Mouse (Mus musculus) thymus, postnatal 25 days (tissue): Measurements from ENCODE around the gene Plcb2.

Experiments used
- DNase-seq: peaks from one replicate; pipeline ENCODE4 v3.0.0; 2022

The Plcb2 gene

GRCm38 (mm10) chr2:118749341-118749884 is 21.2 kb upstream of the Plcb2 start:
- no peak for DNase-seq

- DNase-seq, result no peak
Observed at GRCm38 (mm10) chr2:118747301-118747960, 19.2 kb upstream of the Plcb2 start.

GRCm38 (mm10) chr2:118745915-118746901 is 18.0 kb upstream of the Plcb2 start:
- peak; percentile 59 for DNase-seq

- peak; percentile 94 for DNase-seq
Observed at GRCm38 (mm10) chr2:118745232-118745884, 17.1 kb upstream of the Plcb2 start, which contains the start of gene Inafm2. TSS of gene Inafm2 (plus strand) at chr2:118745758.

DNA sequence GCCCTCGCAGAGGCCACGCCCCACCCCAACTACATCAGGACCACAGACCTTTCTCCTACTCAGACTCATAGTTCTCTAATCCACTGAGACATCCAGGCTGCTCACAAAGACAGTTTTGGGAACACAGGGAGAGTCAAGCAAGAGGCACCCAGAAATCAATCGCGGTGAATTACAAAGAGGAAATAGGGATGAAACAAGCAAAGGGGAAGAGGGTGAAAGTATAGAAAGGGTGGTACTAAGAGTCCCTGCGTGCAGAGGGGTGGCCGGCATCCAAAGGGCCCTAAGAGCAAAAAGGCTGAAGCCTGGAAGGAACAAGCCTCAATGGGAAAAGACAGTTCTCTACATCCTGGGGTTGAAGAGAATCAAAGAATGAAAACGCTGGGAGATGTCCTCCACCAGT is 16.4 kb upstream of the Plcb2 start:
- no peak for DNase-seq

DNA sequence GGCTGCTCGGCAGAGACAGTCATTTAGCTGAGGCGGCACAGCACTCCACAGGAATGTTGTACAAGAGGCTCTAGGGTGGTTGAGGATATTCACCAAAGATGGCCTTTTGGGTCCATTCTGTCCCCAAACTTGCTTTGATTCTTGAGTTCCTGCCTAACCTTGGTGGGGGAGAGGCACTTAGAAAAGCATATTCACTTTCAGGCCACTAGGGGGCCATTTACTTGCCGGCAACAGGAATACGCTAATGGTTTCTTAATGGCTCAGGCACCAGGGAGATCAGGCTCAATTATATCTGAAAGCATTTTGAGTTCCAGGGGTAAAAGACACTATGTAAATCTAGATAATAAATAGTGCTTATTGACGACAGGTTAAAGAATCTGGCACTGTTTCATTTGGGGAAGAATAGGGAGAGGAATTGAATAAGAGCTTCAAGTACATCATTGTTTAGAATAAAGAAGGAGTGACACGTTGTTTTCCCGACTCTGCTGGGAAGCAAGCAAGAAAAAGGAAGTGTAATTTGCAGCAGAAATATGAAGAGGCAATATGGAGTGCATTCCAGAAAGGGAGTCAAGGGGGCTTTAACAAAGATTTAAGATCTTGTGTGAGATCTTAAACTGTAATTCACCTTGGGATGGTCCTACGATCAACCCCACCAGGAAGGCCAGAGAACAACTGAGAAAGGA is 15.2 kb upstream of the Plcb2 start:
- DNase-seq, result peak; percentile 42

- no peak for DNase-seq
Observed at GRCm38 (mm10) chr2:118741183-118741582, 12.9 kb upstream of the Plcb2 start.

GRCm38 (mm10) chr2:118740341-118740740 is 12.1 kb upstream of the Plcb2 start:
- DNase-seq, result no peak

DNA sequence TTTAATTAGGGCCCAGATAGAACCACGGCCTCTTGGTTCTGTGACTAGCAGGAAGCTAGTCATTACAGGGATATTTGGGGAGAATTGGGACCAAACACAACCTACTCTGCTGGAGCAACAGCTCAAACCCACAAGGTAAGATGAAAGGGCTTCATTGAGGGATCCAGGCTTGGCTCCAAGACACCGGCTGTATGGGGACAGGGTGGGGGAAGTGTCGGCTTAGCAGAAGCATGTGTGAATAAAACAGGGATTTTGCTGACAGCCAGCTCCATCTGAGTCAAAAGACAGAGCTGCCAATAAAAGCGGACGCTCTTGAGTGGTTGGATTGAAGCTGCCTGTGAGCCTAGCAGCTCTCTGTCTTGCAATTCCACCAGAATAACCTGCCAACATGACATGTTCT is 5.1 kb upstream of the Plcb2 start:
- DNase-seq, result no peak

DNA sequence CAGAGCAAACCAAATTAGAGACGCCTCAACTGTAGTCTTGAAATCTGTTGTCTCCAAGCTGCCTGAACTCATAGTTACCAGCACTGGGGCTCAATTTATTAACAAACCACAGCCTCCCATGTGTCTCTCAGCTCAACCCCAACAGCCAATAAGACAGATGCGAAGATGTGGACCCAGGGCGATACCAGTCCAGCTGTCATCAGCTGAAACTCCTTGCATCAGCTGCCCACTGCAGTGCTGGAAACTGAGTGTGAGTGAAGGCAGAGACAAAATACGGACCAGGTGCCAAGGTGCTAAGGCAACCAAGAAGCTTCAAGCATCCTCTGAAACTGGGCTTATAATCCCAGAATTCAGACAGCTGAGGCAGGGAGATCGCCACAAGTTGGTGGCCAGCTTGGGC is 3.7 kb upstream of the Plcb2 start:
- DNase-seq, result no peak

DNA sequence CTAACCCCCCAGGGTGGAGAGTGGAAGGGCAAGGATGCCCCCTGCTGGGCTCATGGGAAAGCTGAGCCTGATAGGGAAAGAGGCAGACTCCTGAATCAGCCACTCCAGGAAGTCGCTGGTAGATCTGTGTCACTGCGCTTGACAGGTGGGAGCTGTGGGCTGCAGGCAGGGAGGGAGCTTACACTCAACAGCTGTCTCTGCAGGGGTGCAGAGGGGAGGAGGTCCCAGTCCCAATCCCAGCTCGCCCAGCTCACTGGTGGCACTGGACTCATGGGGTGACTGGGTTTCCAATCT is 2.3 kb upstream of the Plcb2 start:
- DNase-seq, result peak; percentile 84

DNA sequence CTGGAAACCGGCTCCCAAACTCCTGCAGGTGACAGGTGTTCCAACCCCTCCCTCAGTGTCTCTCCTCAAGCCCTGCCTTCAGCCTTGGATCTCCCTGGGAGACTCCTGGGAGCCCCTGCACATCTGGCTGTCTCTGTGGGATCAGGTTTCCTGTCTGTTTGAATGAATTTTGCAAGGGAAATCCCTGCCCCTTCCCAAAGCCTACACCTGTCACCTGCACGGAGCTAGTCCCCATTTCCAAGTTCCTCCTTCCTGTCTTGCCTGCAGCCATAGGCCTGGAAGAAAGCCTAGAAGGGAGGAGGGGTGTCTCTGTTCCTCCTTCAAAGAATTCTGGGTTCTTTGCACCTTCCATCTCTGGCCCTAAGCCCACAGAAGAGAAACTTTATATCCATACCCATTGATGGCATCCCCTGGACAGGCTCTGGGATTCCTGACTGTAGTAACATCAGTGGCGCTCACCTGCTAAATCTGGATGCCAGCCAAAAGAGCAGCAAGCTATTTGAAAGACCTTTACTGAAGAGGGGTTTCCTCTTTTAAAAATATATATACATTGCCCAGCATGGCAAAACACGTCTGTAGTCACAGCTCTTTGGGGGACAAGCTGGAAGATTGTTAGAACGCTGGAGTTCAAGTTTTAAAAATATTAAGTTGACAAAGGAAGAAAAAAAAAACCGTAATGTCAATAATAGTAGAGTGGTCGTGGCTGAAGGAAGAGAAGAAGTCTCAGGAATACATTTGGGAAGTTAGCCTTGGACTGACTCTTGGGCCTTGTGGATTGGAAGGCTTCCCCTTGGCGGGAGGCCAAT is 1.8 kb upstream of the Plcb2 start:
- DNase-seq, result no peak

GRCm38 (mm10) chr2:118729194-118729593 is 956 bp upstream of the Plcb2 start:
- DNase-seq, result no peak

- no peak for DNase-seq
Observed at GRCm38 (mm10) chr2:118727911-118728310, 327 bp downstream of the Plcb2 start.

GRCm38 (mm10) chr2:118726873-118727272 is 1.4 kb downstream of the Plcb2 start:
- no peak for DNase-seq

GRCm38 (mm10) chr2:118725511-118725910 is 2.7 kb downstream of the Plcb2 start:
- DNase-seq, result no peak

DNA sequence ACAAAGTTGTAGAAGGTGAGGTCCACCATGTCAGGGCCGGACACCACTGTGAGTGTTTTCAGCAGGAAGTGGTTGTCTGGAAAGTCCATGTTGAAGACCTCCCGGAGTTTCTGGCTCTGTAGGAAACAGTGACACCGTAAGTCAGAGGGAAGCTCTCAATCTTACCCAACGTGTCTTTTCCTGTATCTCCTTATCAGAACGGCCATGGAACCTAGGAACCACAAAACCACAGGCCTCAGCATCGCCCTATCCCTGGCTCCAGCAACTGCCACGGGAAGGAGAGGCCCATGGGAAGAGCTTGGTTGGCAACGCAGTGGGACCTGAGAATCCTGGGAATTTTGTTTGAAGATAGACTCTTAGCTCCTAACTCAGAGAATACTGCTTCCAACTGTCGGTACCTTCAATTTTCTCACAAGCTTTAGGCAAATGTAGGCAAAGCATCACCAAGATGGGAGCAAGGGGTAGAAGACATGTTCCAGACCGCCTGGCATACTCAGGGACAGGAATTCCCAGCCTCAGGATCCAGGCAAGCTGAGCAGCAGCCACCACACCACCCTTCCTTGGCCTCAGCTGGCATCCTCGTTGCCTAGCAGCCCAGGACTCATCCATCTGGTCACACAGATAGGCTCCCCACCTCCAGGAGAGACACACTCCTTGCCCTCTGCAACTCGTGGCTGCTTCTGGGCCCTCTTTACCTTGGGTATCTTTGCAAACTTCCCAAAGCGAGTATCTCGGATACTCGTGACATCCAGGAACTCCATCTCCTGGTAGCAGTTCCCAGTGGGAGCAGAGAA is 4.3 kb downstream of the Plcb2 start:
- no peak for DNase-seq

GRCm38 (mm10) chr2:118716677-118717076 is 11.6 kb downstream of the Plcb2 start:
- DNase-seq, result no peak

DNA sequence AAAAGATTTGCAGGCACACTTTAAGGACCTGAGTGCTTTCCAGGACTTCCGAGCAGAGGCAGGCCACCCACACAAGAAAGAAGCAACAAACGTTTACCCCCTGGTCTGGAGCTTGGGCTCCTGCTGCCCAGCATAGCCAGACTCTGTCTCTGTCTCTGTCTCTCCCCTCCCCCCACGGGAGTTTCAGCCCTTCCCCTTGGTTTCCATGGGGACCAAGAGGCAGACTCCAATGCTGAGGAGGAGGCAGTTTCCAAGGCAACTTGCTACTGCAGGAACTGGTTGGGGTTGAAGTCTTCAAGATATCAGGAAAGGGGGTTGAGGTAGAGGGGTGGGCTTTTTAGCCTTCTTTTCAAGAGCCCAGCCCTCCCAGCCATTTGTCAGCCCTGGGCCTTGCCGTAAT is 14.0 kb downstream of the Plcb2 start:
- no peak for DNase-seq

GRCm38 (mm10) chr2:118713631-118714030 is 14.6 kb downstream of the Plcb2 start:
- DNase-seq, result no peak

- DNase-seq, result peak; percentile 38
Observed at GRCm38 (mm10) chr2:118711038-118711494, 17.2 kb downstream of the Plcb2 start.
